Mouse (Mus musculus) gastrocnemius, postnatal 14 days (tissue): Measurements from ENCODE around the gene Tnpo1. TPM values are rescaled to one million over a fixed set of nuclear protein-coding genes. Genes with fewer than 3 reads are reported as not detected.

Source experiments
- DNase-seq: peaks from one replicate; pipeline ENCODE4 v3.0.0; 2021; ENCODE audit warnings: mixed read lengths
- intact Hi-C: fragments of 180-260 bp; cut with DNase I; formaldehyde crosslinking; loops from one replicate; pipeline ENCODE4 v1.15.1; 2025; ENCODE audit warnings: low total_unique reads
- long read RNA-seq, 2 experiments: library from polyadenylated mRNA; stranded (forward); transcript quantifications; one replicate each; pipeline ENCODE4 v2.0.0; 2021
- total RNA-seq, 2 experiments: library from RNA; stranded (reverse); gene quantifications; 2 replicates each; pipeline ENCODE4 v1.2.3; 2021

Gene Tnpo1
- 10 to 100 TPM; 46.9 to 47.0 TPM for total RNA-seq
- long read RNA-seq, experiment 1, full-length matches to known transcripts = 1 of 5 reads
- long read RNA-seq, experiment 1, partial matches to known transcripts = 0 of 5 reads
- long read RNA-seq, experiment 1, other reads (novel, unspliced or antisense) = 4 of 5 reads
- long read RNA-seq, experiment 2, partial matches to known transcripts = 1 of 5 reads
- long read RNA-seq, experiment 2, other reads (novel, unspliced or antisense) = 4 of 5 reads

GRCm38 (mm10) chr13:98926213-98926957 lies at the start of gene Tnpo1:
TSS of gene Tnpo1 (minus strand) at chr13:98926384.
- peak; percentile 95 for DNase-seq
- intact Hi-C loops = no loop called here

GRCm38 (mm10) chr13:98972090-98972489 lies 45.9 kb upstream of the Tnpo1 start:
- no peak for DNase-seq
- intact Hi-C loops = no loop called here

GRCm38 (mm10) chr13:98971641-98972040 lies 45.5 kb upstream of the Tnpo1 start:
- intact Hi-C loops = no loop called here
- DNase-seq = no peak

- intact Hi-C loops = no loop called here
- no peak for DNase-seq
Observed at GRCm38 (mm10) chr13:98968517-98968916, 42.3 kb upstream of the Tnpo1 start.

GRCm38 (mm10) chr13:98967942-98968341 lies 41.8 kb upstream of the Tnpo1 start:
- DNase-seq = no peak
- intact Hi-C loops = no loop called here

GRCm38 (mm10) chr13:98966583-98966982 lies 40.4 kb upstream of the Tnpo1 start:
- intact Hi-C loops = no loop called here

GRCm38 (mm10) chr13:98963612-98964011 lies 37.4 kb upstream of the Tnpo1 start:
- intact Hi-C loops = no loop called here
- no peak for DNase-seq

More at GRCm38 (mm10) chr13:98966583-98966982, 40.4 kb upstream of the Tnpo1 start:
- no peak for DNase-seq

- intact Hi-C loops = no loop called here
- DNase-seq = no peak
Observed at GRCm38 (mm10) chr13:98958177-98958576, 32.0 kb upstream of the Tnpo1 start.

GRCm38 (mm10) chr13:98956209-98956608 lies 30.0 kb upstream of the Tnpo1 start:
- intact Hi-C loops = no loop called here
- DNase-seq = no peak

- DNase-seq = no peak
- intact Hi-C loops = no loop called here
Observed at GRCm38 (mm10) chr13:98955676-98956075, 29.5 kb upstream of the Tnpo1 start.

GRCm38 (mm10) chr13:98955226-98955625 lies 29.0 kb upstream of the Tnpo1 start:
- DNase-seq = peak; percentile 20
- intact Hi-C loops = no loop called here

GRCm38 (mm10) chr13:98953830-98954229 lies 27.6 kb upstream of the Tnpo1 start:
- intact Hi-C loops = no loop called here
- no peak for DNase-seq

GRCm38 (mm10) chr13:98951951-98952350 lies 25.8 kb upstream of the Tnpo1 start:
- intact Hi-C loops = no loop called here
- no peak for DNase-seq

GRCm38 (mm10) chr13:98948146-98948545 lies 22.0 kb upstream of the Tnpo1 start:
- no peak for DNase-seq
- intact Hi-C loops = no loop called here

- no peak for DNase-seq
- intact Hi-C loops = no loop called here
Observed at GRCm38 (mm10) chr13:98946434-98946833, 20.2 kb upstream of the Tnpo1 start.

- intact Hi-C loops = no loop called here
- no peak for DNase-seq
Observed at GRCm38 (mm10) chr13:98945908-98946307, 19.7 kb upstream of the Tnpo1 start.

GRCm38 (mm10) chr13:98945381-98945780 lies 19.2 kb upstream of the Tnpo1 start:
- intact Hi-C loops = no loop called here

GRCm38 (mm10) chr13:98944620-98945081 lies 18.5 kb upstream of the Tnpo1 start:
- DNase-seq = no peak
- intact Hi-C loops = no loop called here

More at GRCm38 (mm10) chr13:98945381-98945780, 19.2 kb upstream of the Tnpo1 start:
- no peak for DNase-seq

GRCm38 (mm10) chr13:98942360-98942759 lies 16.2 kb upstream of the Tnpo1 start:
- intact Hi-C loops = no loop called here

GRCm38 (mm10) chr13:98941829-98942343 lies 15.7 kb upstream of the Tnpo1 start:
- DNase-seq = no peak

More at GRCm38 (mm10) chr13:98942360-98942759, 16.2 kb upstream of the Tnpo1 start:
- no peak for DNase-seq

GRCm38 (mm10) chr13:98937108-98937507 lies 10.9 kb upstream of the Tnpo1 start:
- DNase-seq = no peak
- intact Hi-C loops = no loop called here

More at GRCm38 (mm10) chr13:98941829-98942343, 15.7 kb upstream of the Tnpo1 start:
- intact Hi-C loops = no loop called here
